In genomic region chr7:66387419-66387812, GRCm38 (mm10) we compare ENCODE assay signal across 8 mouse cellular contexts. TPM values are rescaled to one million over a fixed set of nuclear protein-coding genes. Genes with fewer than 3 reads are reported as not detected.
A peak's percentile ranks its signal among the peaks of the same experiment; 100 is the strongest.
DNase-seq lines count a peak whose midpoint lies in the region; ATAC-seq and TF ChIP-seq lines count a peak whose summit lies in the region.

No protein-coding gene starts in this region.

- peak overlapping the region; percentile 92 for H3K9ac ChIP-seq in embryonic facial prominence, embryonic 13.5 days
- H3K9ac ChIP-seq in hindbrain, embryonic 16.5 days (ENCODE audit: low read depth, low read length), result no peak overlapping the region
- peak overlapping the region; percentile 62 for H3K9ac ChIP-seq in midbrain, embryonic 12.5 days (replicated peaks)

- no peak for DNase-seq in layer of hippocampus, adult 2 months (ENCODE audit: low spot score in 2 of 2)
- DNase-seq in layer of hippocampus, adult 9-11 months, result no peak
- DNase-seq in urinary bladder, postnatal 36 days (ENCODE audit: low spot score in 2 of 2), result no peak
- no peak for DNase-seq in layer of hippocampus, adult 11-12 months (ENCODE audit: low spot score)
- no peak for DNase-seq in left cerebral cortex, postnatal 4 days

- H3K9me3 ChIP-seq in embryonic facial prominence, embryonic 13.5 days, result no peaks in the 10 kb centered on the region
- no peaks in the 10 kb centered on the region for H3K9me3 ChIP-seq in hindbrain, embryonic 16.5 days (ENCODE audit: control insufficient read depth, low read length)
- no peaks in the 10 kb centered on the region for H3K9me3 ChIP-seq in midbrain, embryonic 12.5 days

- no peak; the same call in 1 of the 2 replicates for ATAC-seq in embryonic facial prominence, embryonic 13.5 days (ENCODE audit: insufficient number of reproducible peaks, insufficient read depth, low FRiP score, low TSS enrichment, low read depth)
- no peak for ATAC-seq in hindbrain, embryonic 16.5 days
- ATAC-seq in midbrain, embryonic 12.5 days (ENCODE audit: low FRiP score, low read depth), result no peak

- H3K36me3 ChIP-seq in embryonic facial prominence, embryonic 13.5 days, result no peaks in the 10 kb centered on the region
- no peaks in the 10 kb centered on the region for H3K36me3 ChIP-seq in hindbrain, embryonic 16.5 days (ENCODE audit: control insufficient read depth, insufficient read depth, low read length)
- H3K36me3 ChIP-seq in midbrain, embryonic 12.5 days, result no peaks in the 10 kb centered on the region

- 1% methylated on average over 13 of the region's 13 CpGs for WGBS in embryonic facial prominence, embryonic 13.5 days
- WGBS in hindbrain, embryonic 16.5 days, result 1% methylated on average over 12 of the region's 13 CpGs
- WGBS in midbrain, embryonic 12.5 days, result 2% methylated on average over 13 of the region's 13 CpGs

- peak overlapping the region; percentile 93 for H3K4me2 ChIP-seq in embryonic facial prominence, embryonic 13.5 days
- peak overlapping the region; percentile 96 for H3K4me2 ChIP-seq in hindbrain, embryonic 16.5 days (ENCODE audit: low read length)
- peak overlapping the region; percentile 98 for H3K4me2 ChIP-seq in midbrain, embryonic 12.5 days (replicated peaks)

- TF ChIP-seq CTCF in layer of hippocampus, adult 2 months (conservative IDR thresholded peaks at IDR 0.05), result no peak

- intact Hi-C loops in left cerebral cortex, postnatal 4 days (cut with DNase I), result loop anchor here (5.0 kb wide), 2 partner anchors 75 to 280 kb away; partner anchors contain the start of gene Chsy1

- no peaks in the 10 kb centered on the region for H3K27me3 ChIP-seq in embryonic facial prominence, embryonic 13.5 days
- H3K27me3 ChIP-seq in hindbrain, embryonic 16.5 days (replicated peaks; ENCODE audit: control insufficient read depth, insufficient read depth, low read length), result no peaks in the 10 kb centered on the region
- peaks cover 29% of the 10 kb centered on the region for H3K27me3 ChIP-seq in midbrain, embryonic 12.5 days

- peaks cover 31% of the 10 kb centered on the region for H3K4me1 ChIP-seq in embryonic facial prominence, embryonic 13.5 days
- H3K4me1 ChIP-seq in hindbrain, embryonic 16.5 days (ENCODE audit: control insufficient read depth, insufficient read depth, low read depth, low read length), result peaks cover 11% of the 10 kb centered on the region
- peaks cover 10% of the 10 kb centered on the region; the same call in 1 of the 2 replicates for H3K4me1 ChIP-seq in midbrain, embryonic 12.5 days

- H3K27ac ChIP-seq in layer of hippocampus, adult 2 months, result no peak overlapping the region
- peak overlapping the region; percentile 76 for H3K27ac ChIP-seq in embryonic facial prominence, embryonic 13.5 days
- no peak overlapping the region for H3K27ac ChIP-seq in hindbrain, embryonic 16.5 days (ENCODE audit: low read depth, low read length)
- H3K27ac ChIP-seq in midbrain, embryonic 12.5 days (replicated peaks), result no peak overlapping the region

- H3K4me3 ChIP-seq in layer of hippocampus, adult 2 months, result peak overlapping the region; percentile 62
- peak overlapping the region; percentile 70 for H3K4me3 ChIP-seq in embryonic facial prominence, embryonic 13.5 days
- peak overlapping the region; percentile 52 for H3K4me3 ChIP-seq in hindbrain, embryonic 16.5 days (ENCODE audit: low read length)
- H3K4me3 ChIP-seq in midbrain, embryonic 12.5 days, result peak overlapping the region; percentile 63

RNA-seq across cellular contexts. Expression of gene Lrrk1, which starts 0.7 kb away (rescaled TPM):
- total RNA-seq in layer of hippocampus, adult 2 months (2021), result 1 to 10 TPM; 2.5 to 3.1 TPM
- 14.3 and 15.8 TPM in 2 replicates for polyA plus RNA-seq in embryonic facial prominence, embryonic 13.5 days (2015; fragmentation: Nextera tagmentation; extraction: Ambion mirVana)
- polyA plus RNA-seq in hindbrain, embryonic 16.5 days (2015; fragmentation: Nextera tagmentation; extraction: Ambion mirVana), result 3.0 and 4.5 TPM in 2 replicates
- polyA plus RNA-seq in midbrain, embryonic 12.5 days (2016; fragmentation: Nextera tagmentation; extraction: Ambion mirVana), result 5.0 and 6.9 TPM in 2 replicates
- 1 to 10 TPM; 4.5 to 6.9 TPM for total RNA-seq in left cerebral cortex, postnatal 4 days (2021)

RNA-seq across cellular contexts. Expression of gene Gm10974, which starts 21.7 kb away (rescaled TPM):
- not detected for total RNA-seq in layer of hippocampus, adult 2 months (2021)
- polyA plus RNA-seq in embryonic facial prominence, embryonic 13.5 days (2015; fragmentation: Nextera tagmentation; extraction: Ambion mirVana), result not detected in 2 replicates
- polyA plus RNA-seq in hindbrain, embryonic 16.5 days (2015; fragmentation: Nextera tagmentation; extraction: Ambion mirVana), result not detected in 2 replicates
- polyA plus RNA-seq in midbrain, embryonic 12.5 days (2016; fragmentation: Nextera tagmentation; extraction: Ambion mirVana), result not detected in 2 replicates
- not detected for total RNA-seq in left cerebral cortex, postnatal 4 days (2021)

RNA-seq across cellular contexts. Expression of gene Aldh1a3, which starts 39.9 kb away (rescaled TPM):
- total RNA-seq in layer of hippocampus, adult 2 months (2021), result 1 to 10 TPM in 1 of 2 experiments, under 1 TPM in 1; 0.83 to 1.5 TPM
- 17.3 and 18.8 TPM in 2 replicates for polyA plus RNA-seq in embryonic facial prominence, embryonic 13.5 days (2015; fragmentation: Nextera tagmentation; extraction: Ambion mirVana)
- polyA plus RNA-seq in hindbrain, embryonic 16.5 days (2015; fragmentation: Nextera tagmentation; extraction: Ambion mirVana), result 2.5 and 3.2 TPM in 2 replicates
- 0.60 and 1.4 TPM in 2 replicates for polyA plus RNA-seq in midbrain, embryonic 12.5 days (2016; fragmentation: Nextera tagmentation; extraction: Ambion mirVana)
- 1 to 10 TPM; 2.9 TPM for total RNA-seq in left cerebral cortex, postnatal 4 days (2021)
